Mouse (Mus musculus) kidney, postnatal 25 days (tissue): ENCODE measurements around the gene Khdc4.

Source experiments
- DNase-seq, 2 experiments: peaks; one replicate each; pipeline ENCODE4 v3.0.0; 2021; ENCODE audit warnings: mixed read lengths in 2 of 2

Gene Khdc4

GRCm38 (mm10) chr3:88738641-88739040 is 53.0 kb downstream of the Khdc4 start:
- peak; percentile 64 to 82 for DNase-seq

- DNase-seq: no peak
These were observed 54.5 kb downstream of the Khdc4 start for GRCm38 (mm10) chr3:88740147-88740546.

GRCm38 (mm10) chr3:88745534-88745933 is 59.9 kb downstream of the Khdc4 start:
- no peak for DNase-seq

GRCm38 (mm10) chr3:88746139-88746870 is 60.7 kb downstream of the Khdc4 start:
- no peak for DNase-seq

GRCm38 (mm10) chr3:88746871-88747231 is 61.2 kb downstream of the Khdc4 start:
- DNase-seq: no peak

GRCm38 (mm10) chr3:88754283-88754682 is 68.7 kb downstream of the Khdc4 start:
- DNase-seq: peak in 1 of 2 experiments; percentile 25

- no peak for DNase-seq
These were observed 69.9 kb downstream of the Khdc4 start for GRCm38 (mm10) chr3:88755541-88755940.

- no peak for DNase-seq
These were observed 70.7 kb downstream of the Khdc4 start for GRCm38 (mm10) chr3:88756276-88756675.

- DNase-seq: peak; percentile 58
These were observed 72.5 kb downstream of the Khdc4 start for GRCm38 (mm10) chr3:88758045-88758500.

- DNase-seq: no peak
These were observed 76.0 kb downstream of the Khdc4 start for GRCm38 (mm10) chr3:88761619-88762018.

GRCm38 (mm10) chr3:88762401-88762831 is 76.8 kb downstream of the Khdc4 start:
- DNase-seq: no peak
